Mouse (Mus musculus) forebrain, embryonic 13.5 days (tissue): ENCODE results near the gene Ube2h. TPM values are rescaled to one million over a fixed set of nuclear protein-coding genes. Genes with fewer than 3 reads are reported as not detected.
"Not testable (repeated sequence)": the region's sequence is repeated elsewhere in the genome, so short reads cannot be mapped to it uniquely, and the experiment has no call there.

Source experiments
- ATAC-seq: fragments of 200-750 bp; cut with Nextera tagmentation; 2 replicates; pipeline ENCODE4 v1.8.0; 2017
- H3K27ac ChIP-seq: fragments of 300-500 bp; sonication (generic); 2 replicates; pipeline ENCODE4 v1.5.1; 2015; ENCODE audit warnings: inconsistent platforms, mild to moderate bottlenecking, moderate library complexity
- H3K27me3 ChIP-seq: fragments of 300-500 bp; sonication (generic); 2 replicates; pipeline ENCODE4 v1.6.1; 2015; ENCODE audit warnings: mild to moderate bottlenecking, inconsistent platforms
- H3K36me3 ChIP-seq: fragments of 300-500 bp; sonication (generic); 2 replicates; pipeline ENCODE4 v1.6.1; 2015; ENCODE audit warnings: mild to moderate bottlenecking, inconsistent platforms; ENCODE audit not compliant: poor library complexity, severe bottlenecking
- H3K4me1 ChIP-seq: fragments of 300-500 bp; sonication (generic); 2 replicates; pipeline ENCODE4 v1.6.1; 2015; ENCODE audit warnings: inconsistent platforms
- H3K4me2 ChIP-seq: fragments of 300-500 bp; sonication (generic); 2 replicates; pipeline ENCODE4 v1.6.1; 2015; ENCODE audit warnings: inconsistent platforms, mild to moderate bottlenecking, moderate library complexity
- H3K4me3 ChIP-seq: fragments of 300-500 bp; sonication (generic); 2 replicates; pipeline ENCODE4 v1.5.1; 2015; ENCODE audit warnings: mild to moderate bottlenecking, inconsistent platforms
- H3K9ac ChIP-seq: fragments of 300-500 bp; sonication (generic); 2 replicates; pipeline ENCODE4 v1.6.1; 2015; ENCODE audit warnings: mild to moderate bottlenecking, inconsistent platforms
- H3K9me3 ChIP-seq: fragments of 300-500 bp; sonication (generic); replicated peaks from 2 replicates; pipeline ENCODE4 v1.6.1; 2016; ENCODE audit warnings: inconsistent platforms
- WGBS: fragments of 180-500 bp; shearing (Covaris S2); methylation state at CpG from one replicate; pipeline ENCODE4 v1.1.7; 2015; 5-methylcytosine and 5-hydroxymethylcytosine counted together
- polyA plus RNA-seq: library from polyadenylated mRNA; unstranded; fragments of >200 nt; fragmentation: Nextera tagmentation; extraction: Ambion mirVana; gene quantifications from 2 replicates; pipeline ENCODE4 v1.2.1, GENCODE M21; 2015

Ube2h gene
- polyA plus RNA-seq, 1 experiment from 2014 or later: 55.8 TPM

- no peaks in the 10 kb centered on the region for H3K4me1 ChIP-seq
- no peaks in the 10 kb centered on the region for H3K36me3 ChIP-seq
- H3K9ac ChIP-seq: no peak overlapping the region
- no peaks in the 10 kb centered on the region for H3K27me3 ChIP-seq
- H3K4me2 ChIP-seq: no peak overlapping the region
- H3K4me3 ChIP-seq: no peak overlapping the region
- no peak for ATAC-seq
- no peak overlapping the region for H3K27ac ChIP-seq
- WGBS: 69% methylated on average over 4 of the region's 4 CpGs
- no peaks in the 10 kb centered on the region for H3K9me3 ChIP-seq
These were observed 16.7 kb upstream of the Ube2h start for GRCm38 (mm10) chr6:30321002-30321401.

- H3K4me3 ChIP-seq: no peak overlapping the region
- no peak overlapping the region for H3K27ac ChIP-seq
- no peak overlapping the region for H3K4me2 ChIP-seq
- no peaks in the 10 kb centered on the region for H3K36me3 ChIP-seq
- no peaks in the 10 kb centered on the region for H3K9me3 ChIP-seq
- WGBS: 83% methylated on average over 5 of the region's 5 CpGs
- H3K4me1 ChIP-seq: no peaks in the 10 kb centered on the region
- no peak for ATAC-seq
- H3K27me3 ChIP-seq: no peaks in the 10 kb centered on the region
- H3K9ac ChIP-seq: no peak overlapping the region
These were observed 14.9 kb upstream of the Ube2h start for GRCm38 (mm10) chr6:30319216-30319615.

GRCm38 (mm10) chr6:30312006-30312405, 7.7 kb upstream of the Ube2h start:
- Histone ChIP-seq H3K4me3 (no peak overlapping the region), H3K4me1 (no peaks in the 10 kb centered on the region), H3K36me3 (no peaks in the 10 kb centered on the region), H3K27ac (no peak overlapping the region), H3K4me2 (no peak overlapping the region), H3K27me3 (no peaks in the 10 kb centered on the region), H3K9me3 (peaks cover 7% of the 10 kb centered on the region), H3K9ac (no peak overlapping the region)
- 76% methylated on average over 1 of the region's 1 CpGs for WGBS
- ATAC-seq: no peak

- Histone ChIP-seq H3K9ac (no peak overlapping the region; the same call in 1 of the 2 replicates), H3K4me1 (0 out of 2 replicates have a peak, but pooled peaks cover 3% of the 10 kb centered on the region), H3K27me3 (no peaks in the 10 kb centered on the region), H3K4me3 (no peak overlapping the region), H3K4me2 (no peak overlapping the region), H3K36me3 (no peaks in the 10 kb centered on the region), H3K9me3 (peaks cover 7% of the 10 kb centered on the region), H3K27ac (no peak overlapping the region)
- WGBS: 24% methylated on average over 4 of the region's 4 CpGs
- ATAC-seq: no peak
These were observed 4.4 kb upstream of the Ube2h start for GRCm38 (mm10) chr6:30308751-30309150.

- no peak overlapping the region for H3K4me3 ChIP-seq
- H3K4me2 ChIP-seq: no peak overlapping the region
- H3K27ac ChIP-seq: no peak overlapping the region
- no peaks in the 10 kb centered on the region for H3K27me3 ChIP-seq
- 0 out of 2 replicates have a peak, but pooled peaks cover 3% of the 10 kb centered on the region for H3K4me1 ChIP-seq
- H3K9ac ChIP-seq: no peak overlapping the region
- H3K36me3 ChIP-seq: no peaks in the 10 kb centered on the region
- ATAC-seq: no peak
- 81% methylated on average over 9 of the region's 9 CpGs for WGBS
- H3K9me3 ChIP-seq: no peaks in the 10 kb centered on the region
These were observed 3.4 kb upstream of the Ube2h start for GRCm38 (mm10) chr6:30307691-30308090.

- H3K27ac ChIP-seq: peak overlapping the region; percentile 95
- peak overlapping the region; percentile 82 for H3K4me3 ChIP-seq
- H3K9me3 ChIP-seq, ATAC-seq, H3K27me3 ChIP-seq, H3K36me3 ChIP-seq: not testable (repeated sequence)
- peak overlapping the region; percentile 94 for H3K9ac ChIP-seq
- H3K4me2 ChIP-seq: peak overlapping the region; percentile 84
- 0% methylated on average over 42 of the region's 66 CpGs for WGBS
- peaks cover 36% of the 10 kb centered on the region for H3K4me1 ChIP-seq
These were observed 454 bp downstream of the Ube2h start for GRCm38 (mm10) chr6:30303771-30304398.

GRCm38 (mm10) chr6:30302781-30303631, 1.3 kb downstream of the Ube2h start:
- WGBS: under 1% methylated on average over 11 of the region's 11 CpGs

GRCm38 (mm10) chr6:30302156-30302555, 2.2 kb downstream of the Ube2h start:
- Histone ChIP-seq H3K36me3 (peaks cover 13% of the 10 kb centered on the region), H3K27ac (peak overlapping the region; percentile 91; the same call in 1 of the 2 replicates), H3K4me1 (peaks cover 36% of the 10 kb centered on the region), H3K27me3 (no peaks in the 10 kb centered on the region), H3K9me3 (no peaks in the 10 kb centered on the region), H3K4me2 (peak overlapping the region; percentile 84), H3K4me3 (peak overlapping the region; percentile 82), H3K9ac (peak overlapping the region; percentile 94)
- no peak for ATAC-seq
- WGBS: 7% methylated on average over 4 of the region's 4 CpGs

More at GRCm38 (mm10) chr6:30302781-30303631, 1.3 kb downstream of the Ube2h start:
- peak overlapping the region; percentile 84 for H3K4me2 ChIP-seq
- no peaks in the 10 kb centered on the region for H3K9me3 ChIP-seq
- peaks cover 36% of the 10 kb centered on the region for H3K4me1 ChIP-seq
- peak overlapping the region; percentile 95 for H3K27ac ChIP-seq
- H3K36me3 ChIP-seq: peaks cover 5% of the 10 kb centered on the region
- H3K27me3 ChIP-seq: no peaks in the 10 kb centered on the region
- no peak for ATAC-seq
- H3K4me3 ChIP-seq: peak overlapping the region; percentile 82
- H3K9ac ChIP-seq: peak overlapping the region; percentile 94

GRCm38 (mm10) chr6:30300901-30301300, 3.4 kb downstream of the Ube2h start:
- ATAC-seq: no peak
- WGBS: under 1% methylated on average over 7 of the region's 7 CpGs

GRCm38 (mm10) chr6:30300372-30300771, 4.0 kb downstream of the Ube2h start:
- ATAC-seq: peak; percentile 73
- Histone ChIP-seq H3K9ac (peak overlapping the region; percentile 94), H3K9me3 (no peaks in the 10 kb centered on the region), H3K36me3 (peaks cover 22% of the 10 kb centered on the region), H3K27me3 (no peaks in the 10 kb centered on the region), H3K4me3 (peak overlapping the region; percentile 82), H3K4me2 (peak overlapping the region; percentile 84), H3K4me1 (peaks cover 36% of the 10 kb centered on the region), H3K27ac (peak overlapping the region; percentile 91)
- WGBS: 0% methylated on average over 5 of the region's 5 CpGs

More at GRCm38 (mm10) chr6:30300901-30301300, 3.4 kb downstream of the Ube2h start:
- Histone ChIP-seq H3K4me3 (peak overlapping the region; percentile 82), H3K4me1 (peaks cover 36% of the 10 kb centered on the region), H3K9ac (peak overlapping the region; percentile 94), H3K36me3 (peaks cover 17% of the 10 kb centered on the region), H3K27me3 (no peaks in the 10 kb centered on the region), H3K27ac (peak overlapping the region; percentile 91), H3K4me2 (peak overlapping the region; percentile 84), H3K9me3 (no peaks in the 10 kb centered on the region)

GRCm38 (mm10) chr6:30299683-30300082, 4.7 kb downstream of the Ube2h start:
- Histone ChIP-seq H3K4me3 (no peak overlapping the region), H3K27me3 (no peaks in the 10 kb centered on the region), H3K27ac (peak overlapping the region; percentile 91; the same call in 1 of the 2 replicates), H3K9ac (no peak overlapping the region; the same call in 1 of the 2 replicates), H3K4me1 (peaks cover 33% of the 10 kb centered on the region), H3K4me2 (peak overlapping the region; percentile 84), H3K9me3 (no peaks in the 10 kb centered on the region), H3K36me3 (peaks cover 24% of the 10 kb centered on the region)
- ATAC-seq: no peak
- WGBS: 87% methylated on average over 5 of the region's 5 CpGs

GRCm38 (mm10) chr6:30299116-30299515, 5.2 kb downstream of the Ube2h start:
- peaks cover 33% of the 10 kb centered on the region for H3K4me1 ChIP-seq
- WGBS: 86% methylated on average over 1 of the region's 1 CpGs
- H3K4me3 ChIP-seq: no peak overlapping the region
- no peaks in the 10 kb centered on the region for H3K9me3 ChIP-seq
- peaks cover 24% of the 10 kb centered on the region for H3K36me3 ChIP-seq
- H3K27me3 ChIP-seq: no peaks in the 10 kb centered on the region
- no peak for ATAC-seq
- no peak overlapping the region for H3K27ac ChIP-seq
- H3K9ac ChIP-seq: no peak overlapping the region
- H3K4me2 ChIP-seq: no peak overlapping the region
